Mouse (Mus musculus) embryo, embryonic 11.5 days (tissue): ENCODE measurements around the gene Plcxd2.

ENCODE experiments used
- DNase-seq: peaks from one replicate; pipeline ENCODE4 v3.0.0-alpha.2; 2012; ENCODE audit warnings: low read depth, low spot score

The Plcxd2 gene

GRCm38 (mm10) chr16:45940701-45941100 is 69.3 kb downstream of the Plcxd2 start:
- DNase-seq, result no peak

GRCm38 (mm10) chr16:45939436-45939835 is 70.6 kb downstream of the Plcxd2 start:
- DNase-seq, result no peak

- no peak for DNase-seq
These were observed 72.6 kb downstream of the Plcxd2 start for GRCm38 (mm10) chr16:45937381-45937780.

GRCm38 (mm10) chr16:45936521-45936920 is 73.5 kb downstream of the Plcxd2 start:
- no peak for DNase-seq

- no peak for DNase-seq
These were observed 74.0 kb downstream of the Plcxd2 start for GRCm38 (mm10) chr16:45935956-45936483.

GRCm38 (mm10) chr16:45934721-45935407 is 75.2 kb downstream of the Plcxd2 start:
- DNase-seq, result no peak

GRCm38 (mm10) chr16:45930308-45930707 is 79.7 kb downstream of the Plcxd2 start:
- no peak for DNase-seq

GRCm38 (mm10) chr16:45928090-45928489 is 81.9 kb downstream of the Plcxd2 start:
- no peak for DNase-seq

- DNase-seq, result no peak
These were observed 82.4 kb downstream of the Plcxd2 start for GRCm38 (mm10) chr16:45927601-45928000.

GRCm38 (mm10) chr16:45926875-45927274 is 83.1 kb downstream of the Plcxd2 start:
- DNase-seq, result no peak

- DNase-seq, result no peak
These were observed 86.1 kb downstream of the Plcxd2 start for GRCm38 (mm10) chr16:45923731-45924424.

GRCm38 (mm10) chr16:45922546-45923229 is 87.3 kb downstream of the Plcxd2 start:
- no peak for DNase-seq

- DNase-seq, result no peak
These were observed 90.4 kb downstream of the Plcxd2 start for GRCm38 (mm10) chr16:45919572-45919971.
